Mouse (Mus musculus): ENCODE measurements at regions not wholly inside any gene's neighbourhood (a gene's known extent, or its start where the extent isn't known, plus 50 kb on each side); places are given as distances from the start of the nearest gene placed in this dataset.

GRCm38 (mm10) chr5:90067817-90068216 is 156.0 kb downstream of the Cox18 start:
- Histone ChIP-seq H3K27ac (ENCODE audit: insufficient read depth, low read depth, low read length) (no peak overlapping the region), H3K4me1 (ENCODE audit: control insufficient read depth, insufficient read depth, low read length) (no peaks in the 10 kb centered on the region), H3K4me3 (ENCODE audit: insufficient read depth, low read depth, low read length) (no peak overlapping the region), H3K27me3 (replicated peaks; ENCODE audit: control insufficient read depth, insufficient read depth, low read length) (no peaks in the 10 kb centered on the region; the same call in 1 of the 2 replicates), H3K36me3 (ENCODE audit: control insufficient read depth, insufficient read depth, low read length) (no peaks in the 10 kb centered on the region)
- TF ChIP-seq CTCF (conservative IDR thresholded peaks at IDR 0.05; ENCODE audit: insufficient read depth, insufficient read length, low read depth, low read length) (no peak), POLR2A (IDR thresholded peaks at IDR 0.05; ENCODE audit: low read depth, low read length) (no peak)
- WGBS, result 69% methylated on average over 7 of the region's 7 CpGs
- no peak for DNase-seq

GRCm38 (mm10) chr5:90065884-90066615 is 157.8 kb downstream of the Cox18 start:
- Histone ChIP-seq H3K27ac (ENCODE audit: insufficient read depth, low read depth, low read length) (no peak overlapping the region), H3K4me1 (ENCODE audit: control insufficient read depth, insufficient read depth, low read length) (no peaks in the 10 kb centered on the region), H3K4me3 (ENCODE audit: insufficient read depth, low read depth, low read length) (no peak overlapping the region), H3K36me3 (ENCODE audit: control insufficient read depth, insufficient read depth, low read length) (no peaks in the 10 kb centered on the region), H3K27me3 (replicated peaks; ENCODE audit: control insufficient read depth, insufficient read depth, low read length) (no peaks in the 10 kb centered on the region; the same call in 1 of the 2 replicates)
- WGBS, result 60% methylated on average over 6 of the region's 6 CpGs
- no peak for DNase-seq
- TF ChIP-seq POLR2A (IDR thresholded peaks at IDR 0.05; ENCODE audit: low read depth, low read length) (no peak), CTCF (conservative IDR thresholded peaks at IDR 0.05; ENCODE audit: insufficient read depth, insufficient read length, low read depth, low read length) (no peak)

GRCm38 (mm10) chr5:90055686-90056085 is 168.1 kb downstream of the Cox18 start:
- Histone ChIP-seq H3K4me1 (ENCODE audit: control insufficient read depth, insufficient read depth, low read length) (no peaks in the 10 kb centered on the region), H3K4me3 (ENCODE audit: insufficient read depth, low read depth, low read length) (no peak overlapping the region), H3K27ac (ENCODE audit: insufficient read depth, low read depth, low read length) (no peak overlapping the region), H3K27me3 (replicated peaks; ENCODE audit: control insufficient read depth, insufficient read depth, low read length) (no peaks in the 10 kb centered on the region), H3K36me3 (ENCODE audit: control insufficient read depth, insufficient read depth, low read length) (no peaks in the 10 kb centered on the region)
- WGBS, result 70% methylated on average over 2 of the region's 2 CpGs
- peak; percentile 13 for DNase-seq
- TF ChIP-seq CTCF (conservative IDR thresholded peaks at IDR 0.05; ENCODE audit: insufficient read depth, insufficient read length, low read depth, low read length) (peak; percentile 69), POLR2A (IDR thresholded peaks at IDR 0.05; ENCODE audit: low read depth, low read length) (no peak)

DNA sequence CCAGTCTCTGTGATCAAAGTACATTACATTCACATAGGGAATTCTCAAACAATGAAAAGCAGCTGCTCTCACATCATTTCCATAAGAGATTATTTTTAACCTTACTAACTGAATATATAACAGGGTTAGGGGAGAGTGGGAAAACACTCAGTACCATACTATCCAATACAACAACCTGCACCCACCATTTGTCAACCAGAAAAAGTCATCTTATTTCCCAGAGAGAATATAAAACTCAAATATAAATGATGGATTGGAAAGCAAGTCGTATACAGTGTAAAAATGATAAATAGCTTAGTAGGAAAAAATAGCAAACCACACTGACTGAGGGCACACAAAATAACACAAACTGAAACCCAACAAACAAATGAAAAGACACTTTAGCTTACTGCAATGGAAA is 169.4 kb upstream of the Adamts3 start:
- H3K4me1 ChIP-seq (ENCODE audit: control insufficient read depth, insufficient read depth, low read length), result no peaks in the 10 kb centered on the region
- H3K36me3 ChIP-seq (ENCODE audit: control insufficient read depth, insufficient read depth, low read length), result no peaks in the 10 kb centered on the region
- no peak for DNase-seq
- 73% methylated on average over 1 of the region's 1 CpGs for WGBS
- H3K4me3 ChIP-seq (ENCODE audit: insufficient read depth, low read depth, low read length), result no peak overlapping the region
- H3K27me3 ChIP-seq (replicated peaks; ENCODE audit: control insufficient read depth, insufficient read depth, low read length), result no peaks in the 10 kb centered on the region
- no peak overlapping the region for H3K27ac ChIP-seq (ENCODE audit: insufficient read depth, low read depth, low read length)
- TF ChIP-seq CTCF (conservative IDR thresholded peaks at IDR 0.05; ENCODE audit: insufficient read depth, insufficient read length, low read depth, low read length) (no peak), POLR2A (IDR thresholded peaks at IDR 0.05; ENCODE audit: low read depth, low read length) (no peak)

- WGBS, result 79% methylated on average over 3 of the region's 3 CpGs
- no peak for DNase-seq
- no peak for TF ChIP-seq CTCF (conservative IDR thresholded peaks at IDR 0.05; ENCODE audit: insufficient read depth, insufficient read length, low read depth, low read length)
- TF ChIP-seq POLR2A (IDR thresholded peaks at IDR 0.05; ENCODE audit: low read depth, low read length), result no peak
- Histone ChIP-seq H3K27me3 (replicated peaks; ENCODE audit: control insufficient read depth, insufficient read depth, low read length) (no peaks in the 10 kb centered on the region), H3K4me1 (ENCODE audit: control insufficient read depth, insufficient read depth, low read length) (no peaks in the 10 kb centered on the region), H3K27ac (ENCODE audit: insufficient read depth, low read depth, low read length) (no peak overlapping the region), H3K4me3 (ENCODE audit: insufficient read depth, low read depth, low read length) (no peak overlapping the region), H3K36me3 (ENCODE audit: control insufficient read depth, insufficient read depth, low read length) (no peaks in the 10 kb centered on the region)
These were observed 166.7 kb upstream of the Adamts3 start for GRCm38 (mm10) chr5:90049856-90050255.

GRCm38 (mm10) chr5:90042781-90043180 is 159.6 kb upstream of the Adamts3 start:
- Histone ChIP-seq H3K4me3 (ENCODE audit: insufficient read depth, low read depth, low read length) (no peak overlapping the region), H3K36me3 (ENCODE audit: control insufficient read depth, insufficient read depth, low read length) (no peaks in the 10 kb centered on the region), H3K4me1 (ENCODE audit: control insufficient read depth, insufficient read depth, low read length) (no peaks in the 10 kb centered on the region), H3K27me3 (replicated peaks; ENCODE audit: control insufficient read depth, insufficient read depth, low read length) (no peaks in the 10 kb centered on the region), H3K27ac (ENCODE audit: insufficient read depth, low read depth, low read length) (no peak overlapping the region)
- TF ChIP-seq CTCF (conservative IDR thresholded peaks at IDR 0.05; ENCODE audit: insufficient read depth, insufficient read length, low read depth, low read length), result no peak
- TF ChIP-seq POLR2A (IDR thresholded peaks at IDR 0.05; ENCODE audit: low read depth, low read length), result no peak
- no peak for DNase-seq
- WGBS, result 76% methylated on average over 4 of the region's 4 CpGs

DNA sequence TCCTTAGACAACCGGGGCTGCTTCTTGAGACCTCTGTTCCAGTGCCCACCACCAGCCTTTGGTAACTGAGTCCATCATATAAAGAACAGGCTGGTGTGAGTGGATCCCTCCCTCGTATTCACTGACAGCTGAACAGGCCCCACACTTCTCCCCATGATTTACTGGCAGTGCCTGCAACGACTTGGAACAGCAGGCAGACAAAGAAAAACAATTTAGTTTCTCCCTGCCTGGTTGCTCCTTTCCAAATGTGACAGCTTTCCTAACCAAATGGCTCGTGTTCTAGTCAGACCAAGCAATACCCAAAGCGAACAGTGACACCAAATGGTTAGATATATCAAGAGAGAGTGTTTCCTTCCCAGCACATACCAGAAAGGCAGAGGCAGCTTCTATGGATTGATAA is 150.0 kb upstream of the Adamts3 start:
- no peak for TF ChIP-seq CTCF (conservative IDR thresholded peaks at IDR 0.05; ENCODE audit: insufficient read depth, insufficient read length, low read depth, low read length)
- TF ChIP-seq POLR2A (IDR thresholded peaks at IDR 0.05; ENCODE audit: low read depth, low read length), result no peak
- H3K27me3 ChIP-seq (replicated peaks; ENCODE audit: control insufficient read depth, insufficient read depth, low read length), result no peaks in the 10 kb centered on the region
- H3K4me3 ChIP-seq (ENCODE audit: insufficient read depth, low read depth, low read length), result no peak overlapping the region
- H3K4me1 ChIP-seq (ENCODE audit: control insufficient read depth, insufficient read depth, low read length), result no peaks in the 10 kb centered on the region
- no peak for DNase-seq
- WGBS, result 17% methylated on average over 5 of the region's 5 CpGs
- no peak overlapping the region for H3K27ac ChIP-seq (ENCODE audit: insufficient read depth, low read depth, low read length)
- no peaks in the 10 kb centered on the region for H3K36me3 ChIP-seq (ENCODE audit: control insufficient read depth, insufficient read depth, low read length)
